Mouse (Mus musculus) ovary, adult 18-20 months (tissue): Measurements from ENCODE around the gene Zfand2a.

Experiments used
- DNase-seq: peaks from one replicate; pipeline ENCODE4 v3.0.0; 2022; ENCODE audit warnings: low spot score, mixed read lengths

Zfand2a gene

DNA sequence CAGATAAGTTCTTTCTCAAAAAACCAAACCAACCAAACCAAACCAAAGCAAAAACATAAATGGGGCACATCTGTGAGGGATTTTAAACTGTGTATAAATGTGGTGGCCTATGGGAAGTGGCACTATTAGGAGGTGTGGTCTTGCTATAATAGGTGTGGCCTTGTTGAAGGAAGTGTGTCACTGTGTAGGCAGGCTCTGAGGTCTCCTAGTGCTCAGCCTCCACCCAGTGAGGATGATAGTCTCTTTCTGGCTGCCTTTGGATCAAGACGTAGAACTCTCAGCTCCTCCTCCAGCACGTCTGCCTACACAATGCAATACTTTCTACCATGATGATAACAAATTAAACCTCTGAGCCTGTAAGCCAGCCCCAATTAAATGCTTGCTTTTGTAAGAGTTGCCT, 18.0 kb downstream of the Zfand2a start:
- no peak for DNase-seq

DNA sequence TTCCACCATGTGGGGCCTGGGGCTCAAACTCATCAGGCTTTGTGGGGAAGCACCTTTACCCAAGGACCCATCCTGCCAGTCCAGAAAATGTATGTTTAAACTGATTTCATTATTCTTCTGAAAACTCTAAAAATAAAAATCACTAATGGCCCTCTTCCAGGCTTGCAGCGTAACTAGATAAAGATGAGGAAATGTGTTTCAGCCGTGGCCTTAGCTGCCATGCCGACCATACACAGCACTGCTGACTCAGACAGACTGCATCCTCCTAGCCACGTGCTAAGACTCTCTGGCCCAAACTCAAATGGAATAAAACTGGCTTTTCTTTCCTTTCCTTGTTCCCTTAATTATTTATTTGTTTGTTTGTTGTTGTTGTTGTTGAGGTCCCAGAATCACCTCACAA, 19.5 kb downstream of the Zfand2a start:
- DNase-seq = peak; percentile 18

DNA sequence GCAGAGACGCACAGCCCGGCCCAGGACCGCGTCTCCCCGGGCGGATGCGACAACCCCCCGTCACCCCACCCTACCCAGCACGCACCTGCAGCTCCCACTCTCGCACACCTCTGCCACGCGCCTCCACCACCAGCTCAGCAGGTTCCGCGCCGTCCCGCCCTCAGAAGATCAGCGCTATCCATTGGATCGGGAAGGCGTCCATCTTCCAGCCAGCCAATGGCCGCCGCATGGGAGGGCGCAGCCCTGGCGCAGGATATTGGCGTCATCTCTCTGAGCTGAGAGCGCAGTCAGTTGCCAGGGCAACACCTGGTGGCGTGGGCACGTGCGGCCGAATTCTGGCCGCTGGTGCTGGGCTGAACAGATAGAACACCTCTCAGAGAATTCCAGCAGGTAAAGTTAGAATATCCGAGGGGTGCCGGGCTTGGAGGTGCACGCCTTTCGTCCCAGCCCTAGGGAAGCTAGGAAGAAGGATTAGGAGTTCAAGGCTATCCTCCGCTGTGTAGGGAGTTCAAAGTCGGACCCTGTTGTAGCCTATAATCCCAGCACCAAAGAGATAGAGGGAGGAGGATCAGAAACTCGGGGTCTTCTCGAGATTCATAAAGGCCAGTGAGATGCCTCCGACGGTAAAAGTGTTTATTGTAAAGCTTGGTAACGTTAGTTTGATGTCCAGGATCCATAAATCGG, 23.8 kb downstream of the Zfand2a start, which contains the start of gene 3110082I17Rik:
TSS of gene 3110082I17Rik (minus strand) at position 144 of the 684 bp plus-strand sequence.
- DNase-seq = peak; percentile 93

DNA sequence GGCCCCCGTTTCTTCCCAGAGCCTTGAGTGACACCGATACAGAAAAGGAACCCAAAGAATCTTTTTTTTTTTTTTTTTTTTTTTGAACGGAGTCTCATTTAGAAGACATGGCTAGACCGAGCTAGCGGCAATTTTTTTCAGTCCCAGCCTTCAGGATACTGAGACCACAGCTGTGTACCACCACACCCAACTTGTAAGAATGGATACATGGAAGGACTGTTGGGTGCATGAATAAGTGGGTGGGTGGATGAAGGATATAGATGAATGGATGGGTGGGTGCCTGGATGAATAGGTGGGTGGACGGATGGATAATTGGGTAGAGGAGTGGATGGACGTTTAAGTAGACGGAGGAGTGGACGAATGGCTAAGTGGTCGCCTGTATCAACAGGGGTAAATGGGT, 24.4 kb downstream of the Zfand2a start:
- no peak for DNase-seq

DNA sequence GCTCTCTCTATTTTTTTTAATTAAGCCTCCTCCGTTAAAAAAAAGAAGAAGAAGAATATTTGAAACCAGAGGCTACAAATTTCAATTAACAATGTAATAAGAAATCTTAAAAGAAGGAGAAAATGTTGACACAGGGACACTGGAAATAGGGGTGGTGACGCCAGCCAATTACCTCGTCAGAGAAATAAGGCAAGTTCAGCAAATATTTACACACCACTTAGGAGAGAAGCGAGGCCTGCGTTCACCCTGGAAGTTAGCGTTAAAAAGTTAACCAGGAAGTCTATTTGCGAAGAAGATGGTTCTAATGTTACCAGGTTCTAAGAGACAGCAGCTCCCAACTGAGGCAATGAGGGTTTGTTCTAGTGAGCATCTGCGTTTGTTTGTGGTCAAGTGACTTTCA, 27.1 kb downstream of the Zfand2a start:
- DNase-seq = no peak

DNA sequence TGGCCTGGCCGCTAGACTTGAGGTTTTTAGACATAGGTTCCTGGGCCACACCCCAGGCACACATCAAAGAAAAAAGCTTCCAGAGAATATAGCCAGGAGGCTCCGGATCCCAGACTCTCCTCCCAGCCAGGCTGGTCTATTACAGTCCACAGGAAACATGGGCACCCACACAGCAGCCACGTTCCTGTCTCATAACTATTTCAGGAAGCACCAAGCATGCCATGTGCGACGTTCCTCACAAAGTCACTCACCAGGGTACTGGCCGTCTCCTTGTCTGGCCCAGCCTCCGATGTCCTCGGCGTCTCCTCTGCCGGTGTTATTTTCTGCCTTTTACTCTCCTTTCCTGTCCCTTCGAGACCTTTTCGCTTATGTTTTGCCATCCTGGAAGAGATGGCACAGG, 29.2 kb downstream of the Zfand2a start:
- no peak for DNase-seq

DNA sequence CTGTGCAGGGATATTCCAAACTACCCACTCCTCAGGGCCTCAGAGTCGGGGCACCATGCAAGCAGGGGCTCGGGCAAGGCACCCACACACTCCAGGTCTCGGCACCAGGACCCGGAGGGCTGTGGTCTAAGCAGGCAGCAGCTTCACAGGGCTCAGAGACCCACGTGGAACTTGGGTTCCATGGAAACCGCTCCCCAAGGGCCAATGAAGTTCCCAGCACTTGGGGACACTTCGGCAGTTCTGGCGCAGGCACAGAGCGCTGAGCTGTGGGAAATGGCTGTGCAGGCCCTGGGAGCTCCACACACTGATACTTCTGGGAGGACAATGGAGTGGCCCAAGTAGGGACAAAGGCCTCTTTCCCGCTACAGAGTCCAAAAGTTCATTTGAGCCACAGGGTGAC, 31.3 kb downstream of the Zfand2a start:
- no peak for DNase-seq

DNA sequence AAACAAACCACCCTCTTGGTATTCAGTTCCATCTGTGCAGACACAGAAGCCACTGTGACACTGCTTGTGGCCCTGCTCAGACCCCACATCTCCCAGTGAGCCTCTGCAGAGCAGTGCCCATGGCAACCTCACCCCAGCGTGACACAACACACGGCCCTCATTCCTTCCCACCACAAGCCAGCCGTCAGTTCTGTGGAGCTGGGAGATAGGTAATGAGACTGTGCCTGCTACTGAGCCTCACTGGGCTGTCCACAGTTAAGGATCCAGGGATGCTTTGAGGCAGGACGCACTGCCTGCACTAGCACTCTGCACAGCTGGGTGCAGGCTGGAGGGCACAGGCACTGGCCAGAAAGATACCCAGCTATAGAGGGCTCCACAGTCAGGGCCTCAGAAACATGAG, 34.4 kb downstream of the Zfand2a start:
- no peak for DNase-seq

DNA sequence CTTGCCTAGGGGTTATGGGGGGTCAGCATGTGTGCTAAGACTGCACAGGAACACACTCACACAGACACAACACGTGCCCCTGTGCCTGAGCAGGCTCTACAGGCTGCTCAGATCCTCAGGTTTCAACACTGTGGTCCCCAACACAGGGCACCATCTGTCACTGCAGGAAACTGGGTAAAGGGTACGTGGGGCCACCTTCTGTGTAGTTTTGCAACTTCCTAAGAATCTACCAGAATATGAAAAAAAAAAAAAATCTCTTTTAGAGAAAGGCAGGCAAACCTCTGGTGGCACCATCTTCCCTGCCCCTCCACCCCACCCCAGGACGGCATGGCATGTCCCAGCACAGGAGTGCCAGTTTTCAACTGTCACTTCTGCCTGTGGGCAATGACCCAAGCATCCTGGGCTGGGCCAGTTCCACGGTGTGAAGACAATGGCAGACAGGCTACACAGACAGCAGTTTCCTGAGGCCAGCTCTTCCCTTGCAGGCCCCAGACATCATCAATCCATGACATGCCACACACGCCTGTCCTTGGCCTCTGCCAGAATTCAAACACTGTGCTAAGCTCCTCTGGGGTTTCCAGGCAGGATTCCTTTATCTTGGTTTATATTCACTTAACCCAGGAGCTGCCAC, 35.1 kb downstream of the Zfand2a start:
- DNase-seq = no peak

DNA sequence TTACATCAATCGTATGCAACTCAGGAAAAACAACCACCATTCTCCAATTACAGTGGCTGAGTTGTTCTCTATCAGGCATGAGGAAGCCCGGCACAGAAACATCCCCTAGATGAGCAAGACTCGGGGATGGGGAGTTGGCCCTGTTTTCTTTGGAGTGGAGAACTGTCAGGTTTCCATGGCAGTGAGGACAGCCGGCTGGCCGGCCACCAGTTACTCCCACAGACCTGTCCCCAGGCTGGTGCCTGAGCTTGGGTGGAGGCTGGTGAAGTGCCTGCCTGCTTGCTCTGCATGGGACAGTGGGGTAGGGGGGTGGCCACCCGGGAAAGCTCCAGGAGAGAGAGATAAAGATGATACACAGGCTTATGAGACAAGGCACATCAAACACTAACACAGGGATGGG, 36.3 kb downstream of the Zfand2a start:
- DNase-seq = no peak

DNA sequence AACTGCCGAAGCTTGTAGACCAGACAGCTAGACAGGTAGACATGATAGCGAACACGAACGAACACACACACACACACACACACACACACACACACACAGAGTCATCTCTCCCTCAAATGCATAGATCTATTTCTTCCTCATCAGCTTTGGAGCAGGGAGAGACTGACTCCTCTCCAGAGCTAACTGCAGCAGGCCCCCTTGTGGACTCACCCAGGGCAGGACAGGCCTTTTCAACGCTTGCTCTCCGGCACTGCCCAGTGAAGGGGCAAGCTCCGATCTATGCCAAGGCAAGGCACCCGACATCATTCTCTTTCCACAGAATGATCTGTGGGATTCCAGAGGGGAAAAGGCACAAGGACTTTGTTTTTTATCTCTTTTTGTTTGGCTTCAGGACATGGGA, 39.1 kb downstream of the Zfand2a start:
- DNase-seq = no peak

DNA sequence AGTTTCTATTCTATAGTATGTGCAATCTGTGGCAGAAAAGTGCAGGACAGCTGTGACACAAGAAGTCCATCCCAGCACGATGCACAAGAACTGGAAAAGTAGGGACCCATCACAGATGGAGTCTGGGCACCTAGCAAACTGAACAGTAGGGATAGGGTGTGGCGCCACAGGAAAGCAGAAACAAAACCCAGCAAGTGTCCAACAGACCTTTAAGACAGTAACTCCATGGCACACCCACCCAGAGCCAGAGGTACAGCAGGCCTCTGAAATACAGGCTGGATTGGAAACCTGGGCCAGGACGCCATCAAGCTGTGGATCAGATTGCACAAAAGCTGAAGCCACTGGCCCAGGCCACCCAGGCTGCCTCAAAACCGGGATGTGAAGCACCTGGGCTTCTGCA, 41.4 kb downstream of the Zfand2a start:
- DNase-seq = no peak

DNA sequence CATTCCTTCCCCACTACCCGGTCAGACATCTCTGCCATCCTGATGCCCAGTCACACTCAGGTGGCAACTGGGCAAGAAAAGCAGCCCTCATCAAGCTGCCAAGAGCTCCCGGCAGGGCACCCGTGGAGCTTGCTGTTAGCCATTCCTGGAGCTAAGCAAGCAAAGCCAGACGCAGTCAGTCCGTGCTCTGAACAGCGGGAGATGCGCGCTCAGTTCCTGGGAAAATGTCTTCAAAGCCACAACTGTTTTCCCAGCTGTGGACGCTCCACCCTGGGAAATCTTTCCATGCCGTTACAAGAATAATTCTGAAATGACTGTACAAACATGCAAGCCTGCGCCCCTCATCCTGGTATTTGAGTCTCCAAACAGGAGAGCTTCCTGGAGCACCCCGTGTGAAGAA, 41.9 kb downstream of the Zfand2a start:
- DNase-seq = no peak

DNA sequence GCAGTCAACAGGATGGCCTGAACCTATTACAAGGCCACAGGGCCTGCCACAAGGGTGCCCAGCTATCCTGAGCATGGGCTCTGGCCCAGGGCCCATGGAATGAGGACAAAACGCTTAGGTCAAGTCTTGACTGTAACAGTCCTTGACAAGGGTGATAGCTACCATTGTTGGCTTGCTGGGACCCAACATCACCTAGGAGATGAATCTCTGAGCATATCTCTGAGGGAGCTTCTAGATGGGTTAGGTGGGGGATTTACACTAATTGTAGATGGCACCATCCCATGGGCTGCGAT, 42.7 kb downstream of the Zfand2a start:
- DNase-seq = no peak

DNA sequence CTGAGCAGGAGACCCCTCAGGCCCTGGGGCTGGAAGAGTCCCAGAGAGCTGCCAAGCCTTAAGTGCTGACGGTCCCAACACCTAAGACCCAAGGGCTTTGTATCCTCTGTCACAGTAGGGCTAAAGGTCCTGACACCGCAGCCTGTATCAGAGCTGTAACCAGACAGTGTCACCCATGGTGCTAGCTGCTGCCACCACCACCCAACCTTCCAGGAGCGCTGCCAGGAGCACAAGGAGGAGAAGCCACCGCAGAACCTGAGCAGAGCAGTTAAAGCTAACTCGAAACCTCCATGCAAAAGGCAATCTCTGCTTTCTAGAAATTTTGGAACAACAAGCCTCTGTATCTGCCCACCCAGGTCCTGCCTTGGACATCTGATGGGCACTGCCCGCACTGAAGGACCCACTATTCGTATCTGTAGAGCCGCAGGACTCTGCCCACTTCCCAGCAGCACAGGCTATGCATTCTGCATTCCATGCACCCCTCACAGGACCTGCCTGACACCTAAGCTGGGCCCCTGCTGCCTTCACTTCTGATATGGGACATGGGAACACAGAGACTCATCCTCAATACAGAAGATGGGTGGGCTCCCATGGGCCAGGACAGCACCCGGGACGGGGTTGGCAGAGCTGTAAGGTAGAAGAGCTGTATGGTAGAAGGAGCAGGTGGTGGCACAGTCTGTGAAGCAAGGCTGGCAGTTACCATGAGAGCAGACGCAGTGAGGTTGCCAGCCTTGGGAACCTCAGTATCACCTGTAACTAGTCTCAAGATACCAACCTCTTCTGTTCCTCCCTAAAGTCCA, 43.2 kb downstream of the Zfand2a start:
- DNase-seq = no peak

DNA sequence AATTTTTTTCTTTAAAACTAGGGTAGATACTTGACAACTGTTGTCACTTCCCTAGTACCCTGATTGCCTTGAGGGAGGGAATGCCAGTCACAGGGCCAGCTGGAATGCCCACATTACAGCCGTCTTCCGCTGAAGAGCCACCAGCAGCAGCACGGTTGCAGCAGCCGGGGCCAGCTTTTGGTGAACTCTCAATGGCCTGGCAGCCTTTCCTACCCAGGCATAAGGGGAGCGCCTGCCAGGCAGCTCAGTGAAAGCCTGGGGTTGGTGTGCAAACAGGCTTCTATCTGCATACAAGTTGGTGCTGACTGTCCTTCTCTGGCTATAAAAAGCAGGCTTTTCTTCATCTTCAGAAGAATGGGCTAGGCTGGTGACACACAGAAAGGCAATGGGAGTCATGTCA, 43.9 kb downstream of the Zfand2a start:
- no peak for DNase-seq

DNA sequence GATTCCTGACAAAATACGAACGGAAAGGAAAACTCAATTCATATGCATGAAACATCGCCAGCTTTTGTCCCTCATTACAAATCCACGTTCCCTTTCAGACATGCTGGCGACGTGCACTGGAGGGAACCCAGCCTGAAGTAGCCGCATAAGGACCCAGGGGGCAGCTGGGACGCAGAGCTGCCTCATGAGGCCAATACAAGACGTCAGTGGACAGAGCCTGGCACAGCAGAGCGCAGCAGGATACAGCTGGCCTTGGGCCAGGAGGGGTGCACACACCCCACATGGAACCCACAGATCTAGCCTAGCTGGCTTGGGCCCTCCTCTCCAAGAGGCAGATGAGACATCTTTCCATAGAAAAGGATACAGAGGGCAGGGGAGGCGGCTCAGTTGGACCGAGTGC, 45.9 kb downstream of the Zfand2a start:
- DNase-seq = no peak

DNA sequence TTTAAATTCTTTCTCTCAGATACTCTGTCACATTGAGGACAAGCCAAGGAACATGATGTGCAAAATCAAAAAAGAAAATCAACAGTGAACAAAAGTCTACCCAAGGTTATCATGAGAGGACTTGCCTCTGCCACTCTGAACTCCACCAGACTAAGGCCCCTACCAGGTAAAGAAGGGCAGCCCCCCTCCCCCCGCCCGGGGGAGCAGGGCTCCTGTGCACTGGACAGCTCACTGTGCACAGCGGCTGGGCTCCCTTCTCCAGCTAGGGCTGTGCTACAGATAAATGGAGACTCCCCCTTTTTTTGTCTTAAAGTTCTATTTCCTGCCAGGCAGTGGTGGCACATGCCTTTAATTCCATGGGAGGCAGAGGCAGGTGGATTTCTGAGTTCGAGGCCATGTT, 46.6 kb downstream of the Zfand2a start:
- no peak for DNase-seq

DNA sequence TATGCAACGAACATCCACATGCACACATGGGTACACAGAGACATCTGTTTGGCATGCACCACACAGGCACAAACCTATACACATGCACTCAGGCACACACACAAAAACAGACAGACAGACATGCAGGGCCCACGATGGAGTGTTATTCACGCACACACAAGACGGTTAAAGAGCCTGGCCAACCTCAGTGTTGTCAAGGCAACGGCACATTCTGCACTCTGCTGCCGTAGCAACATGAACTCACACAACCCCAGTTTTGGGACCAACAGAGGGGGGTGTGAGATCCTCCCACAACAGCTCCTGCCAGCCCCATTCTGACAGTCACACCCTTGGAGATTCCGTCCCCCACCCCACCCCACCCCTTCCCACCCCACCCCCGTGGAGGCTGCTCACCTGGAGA, 49.4 kb downstream of the Zfand2a start:
- no peak for DNase-seq

DNA sequence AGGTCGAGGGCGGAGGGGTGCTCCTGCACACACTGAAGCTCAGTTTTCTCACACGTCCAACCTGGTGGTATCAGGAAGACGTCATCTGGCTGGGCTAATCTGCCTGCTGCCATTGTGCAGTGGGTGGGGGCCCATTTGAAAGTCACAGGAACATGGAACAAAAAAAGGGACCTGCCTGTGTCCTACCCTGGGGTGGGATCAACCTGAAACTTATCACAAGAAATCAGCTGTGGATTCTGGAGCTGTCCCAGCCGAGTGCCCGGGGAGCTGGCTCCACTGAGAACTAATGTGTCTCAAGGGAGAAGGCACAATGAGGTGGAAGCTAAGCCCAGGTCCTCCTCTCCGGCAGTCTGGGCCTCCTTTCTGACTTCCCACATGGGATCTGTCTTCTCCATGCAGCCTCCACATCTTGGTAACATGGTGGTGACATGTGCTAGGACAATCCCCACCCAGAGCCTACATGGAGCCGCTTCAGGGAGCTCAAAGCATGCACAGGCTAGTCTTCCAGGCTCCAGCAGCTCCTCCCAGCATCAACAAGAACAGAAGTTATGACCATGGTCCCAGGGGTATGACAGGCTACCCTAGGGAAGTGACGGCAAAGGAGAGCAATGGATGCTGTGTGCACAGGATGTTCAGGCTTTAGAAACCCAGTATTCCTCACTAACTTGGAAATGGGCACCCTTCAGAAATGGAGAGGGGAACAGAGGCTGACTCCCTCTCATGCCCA, 50.3 kb downstream of the Zfand2a start:
- no peak for DNase-seq

DNA sequence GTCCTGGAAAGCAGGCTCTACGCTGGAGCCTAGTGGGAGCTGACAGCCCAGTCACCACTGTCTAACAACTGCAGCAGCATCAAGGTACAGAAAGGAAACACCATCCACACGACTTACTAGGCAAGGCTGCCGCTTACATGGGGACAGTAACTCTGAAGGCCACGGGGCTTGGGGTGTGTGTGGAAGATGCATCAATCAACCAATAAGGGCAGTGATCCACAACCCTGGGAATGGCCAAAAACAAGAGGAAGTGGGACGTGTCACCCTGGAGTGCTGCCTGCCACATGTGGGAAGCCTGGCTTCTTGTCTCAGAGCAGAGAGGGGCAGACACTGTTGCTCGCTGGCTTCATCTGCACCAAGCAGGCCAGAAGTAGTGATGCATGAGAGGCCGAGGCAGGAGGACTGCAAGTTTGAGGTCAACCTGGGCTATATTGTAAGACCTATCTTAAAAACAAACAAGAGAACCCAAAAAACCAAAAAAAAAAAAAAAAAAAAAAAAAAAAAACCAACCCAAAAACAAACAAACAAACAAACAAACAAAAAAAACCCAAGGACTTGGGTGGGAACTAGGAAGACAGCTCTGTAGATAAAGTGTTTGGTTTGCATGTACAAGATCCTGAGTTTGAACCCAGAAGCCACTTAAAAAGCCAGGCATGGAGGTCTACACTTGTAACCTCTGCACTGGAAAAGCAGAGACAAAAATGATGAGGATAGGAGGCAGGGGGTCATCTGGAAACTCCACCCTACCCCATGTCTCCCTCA, 51.4 kb downstream of the Zfand2a start:
- DNase-seq = no peak

DNA sequence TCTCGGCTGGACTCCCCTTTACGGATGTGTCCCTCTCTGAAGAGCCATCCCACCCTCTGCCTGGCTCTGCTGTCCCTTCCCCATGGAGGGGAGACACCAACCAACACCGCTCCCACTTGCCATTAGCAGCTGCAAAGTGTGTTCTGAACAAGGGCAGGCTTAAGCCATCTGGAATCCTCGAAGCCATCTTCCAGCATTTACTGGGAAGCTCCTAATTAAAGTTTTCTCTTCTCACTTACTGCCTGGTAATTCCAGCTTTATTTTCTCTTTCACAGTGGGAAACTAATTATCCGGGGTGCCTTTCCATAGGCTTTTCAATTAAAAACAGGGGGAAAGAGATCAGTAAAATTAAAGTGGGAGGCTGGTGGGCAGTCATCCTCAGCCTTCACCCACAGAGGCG, 52.0 kb downstream of the Zfand2a start:
- no peak for DNase-seq
